Mouse (Mus musculus): ENCODE results near the gene Nme3.
A peak's percentile ranks its signal among the peaks of the same experiment; 100 is the strongest.

The Nme3 gene

DNA sequence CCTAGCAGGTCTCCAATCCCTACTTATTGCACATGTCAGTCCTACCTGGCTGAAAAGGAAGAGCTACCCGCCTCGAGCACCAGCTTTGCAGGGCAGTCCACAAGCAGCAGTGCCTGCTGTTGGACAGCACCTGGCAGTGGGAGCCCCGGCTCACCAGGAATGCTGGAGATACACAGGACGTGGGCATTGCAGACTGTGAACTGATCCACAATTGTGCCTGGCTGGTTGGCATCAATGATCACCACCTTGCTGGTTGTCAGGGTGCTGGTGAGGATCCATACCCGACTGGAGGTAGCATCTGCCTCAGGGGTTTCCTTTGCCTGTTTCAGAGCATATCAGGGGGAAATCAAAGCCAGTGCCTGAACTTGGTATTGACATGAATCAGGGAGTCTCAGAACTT is 5.8 kb downstream of the Nme3 start:
- DNase-seq, result no peak

DNA sequence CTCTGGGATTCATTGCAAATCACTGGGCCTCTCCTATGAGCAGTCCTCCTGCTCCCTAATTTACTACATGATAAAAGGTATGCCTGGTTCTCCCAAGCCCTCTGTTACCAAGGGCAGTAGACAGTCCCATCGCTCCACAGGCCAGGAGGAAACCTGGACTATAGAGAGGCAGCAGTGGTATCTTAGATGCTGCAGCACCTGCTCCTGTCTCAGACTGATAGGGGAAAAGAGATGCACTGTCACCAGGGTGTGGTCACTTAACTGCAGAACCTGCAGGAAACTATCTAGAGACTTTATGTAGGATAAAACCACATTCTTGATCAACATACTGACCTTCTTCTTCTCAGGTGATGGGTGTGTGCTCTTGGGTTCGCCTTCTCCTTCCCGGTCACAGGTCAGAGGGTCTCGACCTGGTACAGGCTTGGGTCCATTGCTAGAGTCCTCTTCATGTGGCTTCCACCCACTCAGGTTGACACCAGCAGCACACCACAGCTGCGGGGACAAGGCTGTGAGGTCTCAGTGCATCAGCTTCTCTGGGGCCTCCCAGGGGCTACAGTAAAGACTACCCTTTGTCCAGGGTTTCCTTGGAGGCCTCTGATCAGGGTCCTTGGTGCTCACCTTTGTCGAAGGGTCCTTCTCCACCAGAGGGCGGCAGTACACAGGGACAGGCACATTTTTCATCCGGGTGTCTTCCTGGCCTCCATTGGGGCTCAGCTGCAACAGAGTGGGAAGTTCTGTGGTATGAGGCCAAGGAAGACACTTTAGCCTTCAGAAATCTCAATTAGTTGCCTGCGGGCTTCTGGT is 6.6 kb downstream of the Nme3 start:
- DNase-seq, result peak in 1 of 2 experiments; percentile 49

DNA sequence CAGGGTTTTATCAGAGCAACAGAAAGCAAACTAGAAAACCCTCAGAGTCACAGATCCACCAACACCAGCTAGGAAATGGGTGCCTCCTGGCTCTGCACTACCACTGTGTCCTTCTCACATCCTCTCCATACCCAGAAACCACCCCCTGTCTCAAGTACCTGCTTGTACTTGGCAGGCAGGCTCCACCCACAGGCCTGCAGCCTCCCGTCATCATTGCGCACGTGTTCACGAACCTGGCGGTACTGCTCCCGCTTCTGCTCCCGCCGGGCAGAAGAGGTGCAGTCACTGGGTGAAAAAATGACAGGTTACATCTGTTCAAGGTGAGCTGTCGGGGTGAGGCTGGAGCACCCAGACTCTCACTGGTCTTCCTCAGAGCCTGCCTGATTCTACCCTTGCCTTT is 7.5 kb downstream of the Nme3 start:
- no peak for DNase-seq

GRCm38 (mm10) chr17:24907591-24907990 is 11.3 kb downstream of the Nme3 start:
- DNase-seq, result no peak

GRCm38 (mm10) chr17:24913984-24914383 is 17.7 kb downstream of the Nme3 start:
- no peak for DNase-seq

DNA sequence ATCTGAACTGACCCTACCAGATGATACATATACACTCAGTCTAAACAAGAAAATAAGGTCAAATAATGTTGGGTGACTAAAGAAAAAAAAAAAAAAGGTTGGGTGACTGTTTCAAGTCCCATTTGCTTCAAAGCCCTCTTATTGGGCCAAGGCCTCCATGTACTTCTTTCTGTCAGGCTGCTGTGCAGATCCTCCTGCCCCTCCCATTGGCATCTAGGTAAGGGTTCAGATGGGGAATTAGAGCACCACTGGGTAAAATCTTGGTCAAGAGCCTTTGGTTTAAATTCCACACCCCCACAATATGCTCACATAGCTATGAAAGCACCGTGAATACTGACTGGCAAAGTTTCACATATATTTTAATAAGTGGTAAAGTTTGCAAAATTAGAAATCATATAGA is 26.9 kb downstream of the Nme3 start:
- no peak for DNase-seq

GRCm38 (mm10) chr17:24929506-24929905 is 33.2 kb downstream of the Nme3 start:
- no peak for DNase-seq

DNA sequence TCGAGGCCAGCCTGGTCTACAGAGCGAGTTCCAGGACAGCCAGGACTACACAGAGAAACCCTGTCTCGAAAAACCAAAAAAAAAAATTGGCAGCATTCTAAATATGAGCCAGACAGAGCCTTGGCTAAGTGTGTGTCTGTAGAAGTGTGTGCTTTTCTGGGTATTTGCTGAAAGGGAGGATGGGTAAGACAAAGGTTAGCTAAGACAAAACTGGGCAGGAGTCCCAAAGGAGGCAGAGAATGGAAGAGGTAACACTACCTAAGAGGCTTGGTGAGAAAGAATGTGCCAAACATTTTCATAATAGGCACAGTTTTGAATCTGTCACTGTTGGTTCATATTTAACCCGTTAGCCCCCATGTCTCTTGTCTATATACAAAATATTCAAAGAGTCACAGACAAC is 36.1 kb downstream of the Nme3 start:
- no peak for DNase-seq

GRCm38 (mm10) chr17:24933163-24933562 is 36.9 kb downstream of the Nme3 start:
- no peak for DNase-seq

DNA sequence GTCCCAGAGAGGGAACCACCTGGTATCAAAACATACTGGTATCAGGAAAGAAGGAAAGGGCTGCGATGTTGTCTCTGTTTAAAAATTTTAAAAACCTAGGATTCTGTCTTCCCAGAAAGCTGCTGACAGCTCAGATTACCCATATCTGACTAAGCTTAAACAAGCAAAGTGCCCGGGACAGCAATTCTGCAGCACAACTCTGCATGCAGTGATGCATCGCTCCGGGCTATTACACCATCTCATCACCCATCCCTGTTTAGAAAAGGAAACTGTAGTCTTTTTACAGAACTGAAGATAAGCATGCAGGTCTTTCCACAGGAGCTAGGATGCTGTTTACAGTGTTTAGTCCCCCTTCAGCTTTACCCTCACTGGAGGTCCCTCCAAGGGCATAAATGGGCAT is 38.6 kb downstream of the Nme3 start:
- no peak for DNase-seq

- DNase-seq, result no peak
These were observed 39.4 kb downstream of the Nme3 start for GRCm38 (mm10) chr17:24935666-24936065.

DNA sequence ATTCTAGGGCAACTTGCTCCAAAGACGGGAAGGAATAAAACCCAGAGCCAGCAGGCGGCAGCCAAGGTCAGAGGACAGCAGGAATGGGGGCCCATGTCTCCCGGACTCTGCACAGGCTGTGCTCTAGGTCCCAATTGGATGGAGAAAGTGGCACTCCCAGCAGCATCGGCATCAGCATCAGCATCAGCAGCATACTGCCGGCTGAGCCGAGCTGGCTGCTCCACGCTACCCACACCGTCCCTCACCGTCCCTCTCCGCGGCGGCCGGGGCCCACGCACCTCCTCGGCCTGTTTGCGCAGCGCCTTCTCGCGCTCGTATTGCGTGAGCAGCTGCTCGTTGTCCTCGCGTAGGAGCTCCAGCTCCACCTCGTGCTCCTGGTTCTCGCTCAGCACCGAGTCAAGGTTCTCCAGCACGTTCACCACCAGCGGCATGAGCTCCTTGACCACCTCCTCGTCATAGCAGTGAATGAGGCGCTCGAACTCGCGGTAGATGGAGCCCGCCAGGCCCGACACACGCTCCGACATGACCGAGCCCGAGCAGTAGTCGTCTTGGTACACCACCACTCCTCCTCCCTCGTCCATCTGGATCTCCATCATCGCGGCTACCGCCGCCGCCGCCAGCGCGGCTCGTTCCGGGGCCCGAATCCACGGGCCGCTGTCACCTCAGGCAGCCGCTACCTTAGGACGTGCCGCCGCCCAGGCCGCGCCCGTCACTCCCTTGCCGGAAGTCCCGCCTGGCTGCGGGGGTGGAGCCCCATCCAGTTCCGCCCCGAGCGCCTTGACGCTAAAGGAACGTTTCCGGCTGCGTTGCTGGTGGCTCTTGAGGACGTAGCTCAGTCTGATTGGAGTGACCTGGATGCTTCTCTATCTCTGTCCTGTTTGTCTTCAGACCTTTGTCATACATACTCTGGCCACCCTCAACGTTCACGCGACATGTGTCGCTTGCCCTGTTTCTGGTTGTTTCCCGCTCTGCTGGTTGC is 40.2 kb downstream of the Nme3 start, which contains the start of gene Mapk8ip3:
Gene Mapk8ip3 (minus strand): TSS at position 719 of the 979 bp plus-strand sequence.
- peak; percentile 88 to 96 for DNase-seq

DNA sequence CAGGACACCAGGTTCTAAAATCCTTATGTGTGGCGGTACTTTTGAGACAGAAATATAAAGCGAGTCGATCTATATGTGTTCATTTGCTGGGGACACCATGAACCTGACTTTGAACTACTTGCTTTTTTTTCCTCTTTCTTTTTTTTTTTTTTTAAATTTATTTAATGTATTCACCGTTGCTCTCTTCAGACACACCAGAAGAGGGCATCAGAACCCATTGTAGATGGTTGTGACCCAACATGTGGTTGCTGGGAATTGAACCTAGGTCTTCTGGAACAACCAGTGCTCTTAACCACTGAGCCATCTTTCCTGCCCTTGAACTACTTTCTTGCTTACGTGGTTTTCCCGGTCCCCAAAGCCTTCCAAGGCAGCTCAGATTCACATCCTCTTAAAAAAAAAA is 41.0 kb downstream of the Nme3 start:
- no peak for DNase-seq

GRCm38 (mm10) chr17:24942453-24942852 is 46.2 kb downstream of the Nme3 start:
- peak; percentile 33 to 55 for DNase-seq

GRCm38 (mm10) chr17:24943036-24943435 is 46.7 kb downstream of the Nme3 start:
- peak; percentile 7 to 8 for DNase-seq

GRCm38 (mm10) chr17:24943589-24943988 is 47.3 kb downstream of the Nme3 start:
- DNase-seq, result peak in 1 of 2 experiments; percentile 12
